Mouse (Mus musculus): ENCODE measurements at regions not wholly inside any gene's neighbourhood (a gene's known extent, or its start where the extent isn't known, plus 50 kb on each side); places are given as distances from the start of the nearest gene placed in this dataset.

DNA sequence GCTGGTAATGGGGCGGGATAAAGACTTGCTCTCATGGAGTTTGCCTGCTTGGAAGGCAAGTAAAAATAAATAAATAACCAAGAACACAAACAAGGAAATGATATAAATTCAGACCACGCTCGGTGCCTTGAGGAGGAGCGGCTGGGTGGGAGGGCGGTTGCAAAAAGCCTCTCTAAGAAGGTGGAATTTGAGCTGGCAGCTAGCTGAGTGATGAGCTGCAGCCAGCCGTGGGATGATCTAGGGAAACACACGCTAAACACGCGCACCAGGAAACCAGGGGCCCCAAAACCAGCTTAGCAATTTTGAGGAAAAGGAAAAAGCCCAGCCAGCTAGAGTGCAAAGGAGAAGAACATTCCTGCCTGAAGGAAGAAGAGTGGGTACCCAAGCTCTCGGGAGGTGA lies 217.0 kb downstream of the 3100002H09Rik start:
- 68% methylated on average over 10 of the region's 10 CpGs for WGBS
- no peak for ATAC-seq

DNA sequence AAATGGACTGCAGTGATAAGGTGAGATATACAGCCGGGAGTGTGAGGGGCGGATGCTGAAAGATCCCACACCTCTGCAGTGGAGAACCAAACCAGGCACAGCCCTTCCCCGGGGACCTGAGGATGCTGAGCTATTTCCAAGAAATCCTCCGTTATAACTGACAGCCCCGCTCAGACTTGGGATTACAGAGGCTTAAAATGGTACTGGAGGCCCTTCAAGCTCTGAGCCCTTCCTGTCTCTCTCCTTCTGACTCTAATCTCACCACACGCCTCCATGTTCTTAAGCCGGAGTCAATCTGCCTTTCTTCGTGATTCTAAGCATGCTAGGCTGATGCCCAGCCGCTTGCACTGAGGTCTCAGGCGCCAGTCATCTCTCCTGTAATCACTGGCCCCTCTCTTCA lies 221.5 kb downstream of the 3100002H09Rik start:
- no peak overlapping the region for H3K27ac ChIP-seq (ENCODE audit: low read length)
- peaks cover 8% of the 10 kb centered on the region; the same call in 1 of the 2 replicates for H3K4me1 ChIP-seq (replicated peaks; ENCODE audit: control insufficient read depth, insufficient read depth, low read length)
- H3K9ac ChIP-seq (replicated peaks; ENCODE audit: low read depth, low read length), result no peak overlapping the region
- H3K4me2 ChIP-seq (ENCODE audit: low read length), result no peak overlapping the region
- H3K27me3 ChIP-seq (replicated peaks; ENCODE audit: control insufficient read depth, insufficient read depth, low read length), result peaks cover 3% of the 10 kb centered on the region
- 72% methylated on average over 10 of the region's 10 CpGs for WGBS
- no peak overlapping the region for H3K4me3 ChIP-seq (replicated peaks; ENCODE audit: low read length)
- no peaks in the 10 kb centered on the region for H3K9me3 ChIP-seq (ENCODE audit: control insufficient read depth, low read length)
- ATAC-seq, result no peak
- no peaks in the 10 kb centered on the region for H3K36me3 ChIP-seq (ENCODE audit: control insufficient read depth, insufficient read depth)

More for the DNA sequence above, 217.0 kb downstream of the 3100002H09Rik start:
- Histone ChIP-seq H3K36me3 (ENCODE audit: control insufficient read depth, insufficient read depth) (no peaks in the 10 kb centered on the region), H3K4me1 (replicated peaks; ENCODE audit: control insufficient read depth, insufficient read depth, low read length) (peaks cover 10% of the 10 kb centered on the region), H3K4me3 (replicated peaks; ENCODE audit: low read length) (no peak overlapping the region), H3K9me3 (ENCODE audit: control insufficient read depth, low read length) (no peaks in the 10 kb centered on the region), H3K27me3 (replicated peaks; ENCODE audit: control insufficient read depth, insufficient read depth, low read length) (peaks cover 6% of the 10 kb centered on the region), H3K9ac (replicated peaks; ENCODE audit: low read depth, low read length) (no peak overlapping the region), H3K27ac (ENCODE audit: low read length) (no peak overlapping the region), H3K4me2 (ENCODE audit: low read length) (no peak overlapping the region)

DNA sequence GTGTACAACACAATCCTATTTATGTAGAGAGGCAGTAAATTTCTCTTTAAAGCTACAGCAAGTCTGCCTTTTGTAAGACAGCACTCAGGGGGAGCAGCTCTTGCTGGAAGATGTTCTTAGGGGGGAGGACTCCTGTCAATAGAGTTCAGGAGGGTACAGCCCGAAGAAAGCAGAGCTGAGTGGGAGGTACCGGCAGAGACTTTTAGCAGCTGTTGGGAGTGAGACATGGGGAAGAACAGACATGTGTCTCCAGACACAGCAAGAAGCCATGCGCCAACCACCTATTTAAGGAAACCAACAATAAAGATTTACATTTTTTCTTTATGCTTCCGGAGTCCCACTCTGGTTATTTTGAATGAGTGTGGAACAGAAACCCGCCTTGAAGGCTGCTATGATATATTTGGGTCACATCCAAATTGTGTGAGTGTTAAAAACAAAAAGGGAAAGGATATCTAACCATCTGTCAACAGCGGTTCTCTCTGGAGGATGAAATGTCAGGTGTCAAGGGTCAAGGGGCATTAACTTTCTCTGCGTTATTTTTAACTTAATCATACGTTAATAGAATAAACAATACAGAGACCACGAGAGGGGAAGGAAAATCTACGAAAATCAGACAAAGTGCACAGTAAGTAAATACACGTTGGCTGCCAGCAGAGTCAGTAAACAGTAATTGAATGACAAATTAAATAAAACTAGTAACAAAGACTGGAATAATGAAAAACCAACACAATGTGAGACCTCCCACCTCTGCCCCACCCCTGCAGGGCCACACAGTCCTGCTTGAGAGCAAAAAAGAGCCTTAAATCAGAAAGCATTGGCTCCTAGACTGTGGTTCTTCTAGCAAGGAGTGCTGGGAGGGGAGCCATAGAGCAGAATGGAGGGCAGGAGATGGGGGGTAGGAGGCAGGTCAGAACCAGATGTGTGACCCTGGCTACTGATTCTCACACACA lies 225.2 kb downstream of the 3100002H09Rik start:
- Histone ChIP-seq H3K9ac (replicated peaks; ENCODE audit: low read depth, low read length) (no peak overlapping the region), H3K4me1 (replicated peaks; ENCODE audit: control insufficient read depth, insufficient read depth, low read length) (peaks cover 8% of the 10 kb centered on the region; the same call in 1 of the 2 replicates), H3K4me2 (ENCODE audit: low read length) (no peak overlapping the region), H3K36me3 (ENCODE audit: control insufficient read depth, insufficient read depth) (no peaks in the 10 kb centered on the region), H3K9me3 (ENCODE audit: control insufficient read depth, low read length) (no peaks in the 10 kb centered on the region), H3K27me3 (replicated peaks; ENCODE audit: control insufficient read depth, insufficient read depth, low read length) (no peaks in the 10 kb centered on the region; the same call in 1 of the 2 replicates), H3K4me3 (replicated peaks; ENCODE audit: low read length) (no peak overlapping the region), H3K27ac (ENCODE audit: low read length) (no peak overlapping the region)
- 39% methylated on average over 11 of the region's 11 CpGs for WGBS
- no peak for ATAC-seq

DNA sequence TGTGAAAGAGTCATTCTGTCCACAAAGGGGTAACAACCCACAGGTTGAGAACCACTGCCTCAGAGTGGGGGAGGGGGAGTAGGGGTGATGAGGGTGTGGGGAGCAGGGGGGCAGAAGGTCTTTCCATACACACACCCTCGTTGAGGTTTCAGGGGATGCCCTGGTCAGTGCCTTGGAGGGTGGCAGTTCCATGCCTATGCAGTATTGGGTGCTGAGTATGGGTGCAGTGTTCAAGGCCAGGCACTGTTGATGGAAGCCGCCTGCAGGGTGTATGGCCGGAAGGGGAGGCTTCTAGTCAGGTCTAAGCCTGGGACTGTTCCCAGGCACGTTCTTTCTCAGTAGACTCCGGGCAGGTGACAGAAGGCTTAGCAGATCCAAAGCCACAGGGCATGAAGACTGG lies 234.1 kb downstream of the 3100002H09Rik start:
- Histone ChIP-seq H3K4me1 (replicated peaks; ENCODE audit: control insufficient read depth, insufficient read depth, low read length) (peaks cover 10% of the 10 kb centered on the region), H3K27ac (ENCODE audit: low read length) (no peak overlapping the region), H3K9me3 (ENCODE audit: control insufficient read depth, low read length) (no peaks in the 10 kb centered on the region), H3K4me2 (ENCODE audit: low read length) (no peak overlapping the region), H3K4me3 (replicated peaks; ENCODE audit: low read length) (no peak overlapping the region), H3K36me3 (ENCODE audit: control insufficient read depth, insufficient read depth) (no peaks in the 10 kb centered on the region), H3K9ac (replicated peaks; ENCODE audit: low read depth, low read length) (no peak overlapping the region), H3K27me3 (replicated peaks; ENCODE audit: control insufficient read depth, insufficient read depth, low read length) (no peaks in the 10 kb centered on the region)
- ATAC-seq, result no peak
- WGBS, result 83% methylated on average over 5 of the region's 5 CpGs

DNA sequence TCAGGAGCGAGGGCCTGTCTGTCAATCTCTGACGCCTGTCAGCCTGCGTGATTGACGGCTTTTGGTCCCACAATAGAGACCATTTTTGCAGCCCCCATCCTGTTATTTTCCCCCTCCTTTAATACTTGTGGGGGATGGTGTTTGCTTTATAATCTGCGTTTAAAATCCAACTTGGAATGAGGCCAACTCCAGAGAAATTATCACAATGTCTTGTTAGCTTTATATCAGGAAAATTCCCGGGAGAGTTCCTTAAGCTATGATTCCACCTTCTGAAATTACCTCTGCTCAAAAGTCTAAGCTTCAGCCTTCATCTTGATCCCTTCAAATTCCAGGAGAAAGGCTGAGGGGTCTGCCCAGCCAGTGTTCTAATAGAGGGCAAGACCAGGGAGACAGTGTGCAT lies 235.0 kb downstream of the 3100002H09Rik start:
- Histone ChIP-seq H3K27ac (ENCODE audit: low read length) (no peak overlapping the region), H3K4me1 (replicated peaks; ENCODE audit: control insufficient read depth, insufficient read depth, low read length) (peaks cover 10% of the 10 kb centered on the region), H3K36me3 (ENCODE audit: control insufficient read depth, insufficient read depth) (no peaks in the 10 kb centered on the region), H3K9me3 (ENCODE audit: control insufficient read depth, low read length) (no peaks in the 10 kb centered on the region), H3K4me2 (ENCODE audit: low read length) (no peak overlapping the region), H3K27me3 (replicated peaks; ENCODE audit: control insufficient read depth, insufficient read depth, low read length) (no peaks in the 10 kb centered on the region), H3K9ac (replicated peaks; ENCODE audit: low read depth, low read length) (no peak overlapping the region), H3K4me3 (replicated peaks; ENCODE audit: low read length) (no peak overlapping the region)
- WGBS, result 39% methylated on average over 6 of the region's 6 CpGs
- peak; percentile 52; the same call in 1 of the 2 replicates for ATAC-seq

DNA sequence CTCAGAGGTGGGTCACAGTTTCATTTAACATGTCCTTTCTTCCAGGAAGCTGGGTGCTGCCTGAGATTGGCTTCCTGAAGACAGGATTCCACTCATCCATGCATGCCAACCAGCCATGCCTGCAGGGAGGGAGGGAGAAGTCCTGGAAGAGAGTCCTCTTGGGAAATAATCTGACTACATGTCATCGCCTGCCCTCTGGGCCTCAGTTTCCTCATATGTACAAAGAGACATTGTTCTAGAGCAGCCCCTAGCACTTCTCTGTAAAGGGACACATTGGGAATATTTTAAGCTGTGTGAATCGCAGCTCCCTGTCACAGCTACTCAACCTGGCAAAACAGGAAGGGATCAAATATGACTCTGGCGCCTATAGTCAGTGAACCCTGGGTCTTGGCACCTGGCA lies 241.8 kb downstream of the 3100002H09Rik start:
- 89% methylated on average over 3 of the region's 3 CpGs for WGBS
- Histone ChIP-seq H3K9me3 (ENCODE audit: control insufficient read depth, low read length) (no peaks in the 10 kb centered on the region), H3K27me3 (replicated peaks; ENCODE audit: control insufficient read depth, insufficient read depth, low read length) (no peaks in the 10 kb centered on the region), H3K4me2 (ENCODE audit: low read length) (no peak overlapping the region), H3K36me3 (ENCODE audit: control insufficient read depth, insufficient read depth) (no peaks in the 10 kb centered on the region), H3K27ac (ENCODE audit: low read length) (no peak overlapping the region), H3K4me1 (replicated peaks; ENCODE audit: control insufficient read depth, insufficient read depth, low read length) (no peaks in the 10 kb centered on the region), H3K4me3 (replicated peaks; ENCODE audit: low read length) (no peak overlapping the region), H3K9ac (replicated peaks; ENCODE audit: low read depth, low read length) (no peak overlapping the region)
- no peak for ATAC-seq

DNA sequence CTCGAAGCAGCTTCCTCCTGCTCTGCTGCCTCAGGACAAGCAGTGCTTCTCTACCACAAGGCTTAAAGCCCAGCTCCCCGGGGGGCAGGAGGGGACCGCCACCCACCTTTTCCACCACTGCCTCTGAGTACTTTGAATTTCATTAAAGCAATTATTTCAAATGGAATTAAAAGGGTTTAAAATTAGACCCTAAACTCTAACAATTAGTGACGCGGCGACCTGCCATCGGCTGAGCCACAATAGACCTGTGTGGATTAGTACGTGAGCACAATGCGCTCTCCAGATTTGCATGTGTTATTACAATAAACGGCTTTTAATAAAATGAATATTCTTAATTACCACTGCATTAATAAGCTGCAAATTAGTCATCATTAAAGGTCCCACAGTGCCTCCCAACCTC lies 242.5 kb downstream of the 3100002H09Rik start:
- ATAC-seq, result no peak
- Histone ChIP-seq H3K4me2 (ENCODE audit: low read length) (no peak overlapping the region), H3K27me3 (replicated peaks; ENCODE audit: control insufficient read depth, insufficient read depth, low read length) (no peaks in the 10 kb centered on the region), H3K27ac (ENCODE audit: low read length) (no peak overlapping the region), H3K9ac (replicated peaks; ENCODE audit: low read depth, low read length) (no peak overlapping the region), H3K4me3 (replicated peaks; ENCODE audit: low read length) (no peak overlapping the region), H3K4me1 (replicated peaks; ENCODE audit: control insufficient read depth, insufficient read depth, low read length) (no peaks in the 10 kb centered on the region), H3K9me3 (ENCODE audit: control insufficient read depth, low read length) (peaks cover under 1% of the 10 kb centered on the region; the same call in 1 of the 2 replicates), H3K36me3 (ENCODE audit: control insufficient read depth, insufficient read depth) (no peaks in the 10 kb centered on the region)
- WGBS, result 21% methylated on average over 10 of the region's 10 CpGs

DNA sequence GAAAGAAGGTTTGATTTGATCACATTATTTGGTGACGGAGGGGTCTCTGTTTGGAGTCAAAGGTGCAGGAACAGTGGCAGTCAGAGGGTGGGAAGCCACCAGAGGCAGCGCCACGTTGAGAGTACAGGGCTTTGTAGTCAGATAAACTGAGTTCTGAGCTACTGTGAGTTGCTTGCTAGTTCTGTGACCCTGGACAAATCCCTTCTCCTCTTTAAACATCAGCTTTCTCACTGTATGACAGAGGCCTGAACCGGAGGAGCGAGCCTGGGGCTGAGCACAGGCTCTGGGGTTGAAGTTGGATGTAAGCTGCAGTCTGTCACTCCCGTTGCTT lies 250.1 kb downstream of the 3100002H09Rik start:
- H3K4me1 ChIP-seq (replicated peaks; ENCODE audit: control insufficient read depth, insufficient read depth, low read length), result peaks cover 17% of the 10 kb centered on the region
- H3K9ac ChIP-seq (replicated peaks; ENCODE audit: low read depth, low read length), result no peak overlapping the region
- no peaks in the 10 kb centered on the region for H3K27me3 ChIP-seq (replicated peaks; ENCODE audit: control insufficient read depth, insufficient read depth, low read length)
- peak overlapping the region; percentile 79 for H3K27ac ChIP-seq (ENCODE audit: low read length)
- H3K4me3 ChIP-seq (replicated peaks; ENCODE audit: low read length), result no peak overlapping the region
- H3K9me3 ChIP-seq (ENCODE audit: control insufficient read depth, low read length), result peaks cover 2% of the 10 kb centered on the region; the same call in 1 of the 2 replicates
- ATAC-seq, result peak; percentile 69
- 7% methylated on average over 6 of the region's 6 CpGs for WGBS
- H3K36me3 ChIP-seq (ENCODE audit: control insufficient read depth, insufficient read depth), result no peaks in the 10 kb centered on the region
- no peak overlapping the region for H3K4me2 ChIP-seq (ENCODE audit: low read length)

DNA sequence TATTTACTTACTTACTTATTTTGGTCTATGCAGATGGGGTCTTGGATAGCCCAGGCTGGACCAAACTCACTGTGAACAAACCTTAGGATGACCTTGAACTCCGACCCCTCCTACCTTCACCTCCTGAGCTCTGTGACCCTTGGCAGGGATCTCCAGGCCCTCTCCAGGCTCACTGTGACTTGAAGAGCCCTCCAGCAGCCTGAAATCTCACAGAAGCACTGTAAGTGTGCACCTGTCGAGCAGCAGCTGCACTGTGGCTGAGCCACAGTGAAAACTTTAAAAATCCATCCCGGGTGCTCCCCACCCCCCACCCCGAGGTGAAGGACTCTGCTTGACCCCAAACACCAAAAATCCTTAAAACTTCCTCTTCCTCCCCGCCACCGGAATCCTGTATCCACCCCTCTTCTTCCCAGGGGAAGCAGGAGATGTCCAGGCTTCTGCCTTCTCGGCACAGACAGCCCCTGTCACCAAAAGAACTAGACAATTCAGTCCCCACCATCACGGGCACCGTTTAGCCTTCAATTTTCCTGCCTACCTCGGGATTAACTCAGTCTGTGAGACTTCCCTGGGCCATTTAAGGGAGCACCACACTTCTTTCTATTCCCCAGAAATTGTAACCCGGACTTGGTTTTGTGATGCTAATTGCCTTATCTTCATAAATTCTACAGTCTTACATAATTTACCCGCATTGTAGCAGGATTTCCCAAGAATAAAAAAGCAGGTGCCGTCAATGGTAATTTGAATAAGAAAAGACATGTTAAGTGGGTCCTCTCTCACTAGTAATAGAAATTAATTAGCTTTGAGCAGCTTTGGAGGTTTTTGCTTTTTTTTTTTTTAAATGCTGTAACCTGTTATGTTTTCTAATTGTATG lies 250.7 kb downstream of the 3100002H09Rik start:
- peaks cover 2% of the 10 kb centered on the region; the same call in 1 of the 2 replicates for H3K9me3 ChIP-seq (ENCODE audit: control insufficient read depth, low read length)
- no peak overlapping the region for H3K9ac ChIP-seq (replicated peaks; ENCODE audit: low read depth, low read length)
- H3K4me1 ChIP-seq (replicated peaks; ENCODE audit: control insufficient read depth, insufficient read depth, low read length), result peaks cover 17% of the 10 kb centered on the region
- no peak overlapping the region for H3K4me3 ChIP-seq (replicated peaks; ENCODE audit: low read length)
- H3K27me3 ChIP-seq (replicated peaks; ENCODE audit: control insufficient read depth, insufficient read depth, low read length), result no peaks in the 10 kb centered on the region
- peak; percentile 74 for ATAC-seq
- no peaks in the 10 kb centered on the region for H3K36me3 ChIP-seq (ENCODE audit: control insufficient read depth, insufficient read depth)
- 11% methylated on average over 13 of the region's 13 CpGs for WGBS
- H3K27ac ChIP-seq (ENCODE audit: low read length), result peak overlapping the region; percentile 76
- peak overlapping the region; percentile 30; the same call in 1 of the 2 replicates for H3K4me2 ChIP-seq (ENCODE audit: low read length)

Data from forebrain, embryonic 16.5 days (tissue).